Mouse (Mus musculus) midbrain, embryonic 13.5 days (tissue): ENCODE results near the gene Serpina3i. TPM values are rescaled to one million over a fixed set of nuclear protein-coding genes. Genes with fewer than 3 reads are reported as not detected.
"Not testable (repeated sequence)": the region's sequence is repeated elsewhere in the genome, so short reads cannot be mapped to it uniquely, and the experiment has no call there.

Experiments used
- ATAC-seq: fragments of 200-750 bp; cut with Nextera tagmentation; 2 replicates; pipeline ENCODE4 v1.8.0; 2017; ENCODE audit warnings: mild to moderate bottlenecking, moderate TSS enrichment, moderate library complexity
- H3K27ac ChIP-seq: fragments of 300-500 bp; sonication (generic); 2 replicates; pipeline ENCODE4 v1.5.1; 2015; ENCODE audit warnings: inconsistent platforms, mild to moderate bottlenecking, moderate library complexity
- H3K27me3 ChIP-seq: fragments of 300-500 bp; sonication (generic); 2 replicates; pipeline ENCODE4 v1.6.1; 2015; ENCODE audit warnings: mild to moderate bottlenecking, inconsistent platforms
- H3K36me3 ChIP-seq: fragments of 300-500 bp; sonication (generic); 2 replicates; pipeline ENCODE4 v1.6.1; 2015; ENCODE audit warnings: mild to moderate bottlenecking, inconsistent platforms
- H3K4me1 ChIP-seq: fragments of 300-500 bp; sonication (generic); replicated peaks from 2 replicates; pipeline ENCODE4 v1.6.1; 2015; ENCODE audit warnings: inconsistent platforms
- H3K4me2 ChIP-seq: fragments of 300-500 bp; sonication (generic); replicated peaks from 2 replicates; pipeline ENCODE4 v1.6.1; 2015; ENCODE audit warnings: moderate library complexity, mild to moderate bottlenecking, inconsistent platforms
- H3K4me3 ChIP-seq: fragments of 300-500 bp; sonication (generic); replicated peaks from 2 replicates; pipeline ENCODE4 v1.5.1; 2015; ENCODE audit warnings: mild to moderate bottlenecking, inconsistent platforms
- H3K9ac ChIP-seq: fragments of 300-500 bp; sonication (generic); replicated peaks from 2 replicates; pipeline ENCODE4 v1.6.1; 2015; ENCODE audit warnings: mild to moderate bottlenecking, inconsistent platforms
- H3K9me3 ChIP-seq: fragments of 300-500 bp; sonication (generic); 2 replicates; pipeline ENCODE4 v1.6.1; 2016; ENCODE audit warnings: mild to moderate bottlenecking, inconsistent platforms
- WGBS: fragments of 180-500 bp; shearing (Covaris S2); methylation state at CpG from one replicate; pipeline ENCODE4 v1.1.7; 2015; 5-methylcytosine and 5-hydroxymethylcytosine counted together
- polyA plus RNA-seq: library from polyadenylated mRNA; unstranded; fragments of >200 nt; fragmentation: Nextera tagmentation; extraction: Ambion mirVana; gene quantifications from 2 replicates; pipeline ENCODE4 v1.2.1, GENCODE M21; 2015

The Serpina3i gene
- not detected in 2 replicates for polyA plus RNA-seq

DNA sequence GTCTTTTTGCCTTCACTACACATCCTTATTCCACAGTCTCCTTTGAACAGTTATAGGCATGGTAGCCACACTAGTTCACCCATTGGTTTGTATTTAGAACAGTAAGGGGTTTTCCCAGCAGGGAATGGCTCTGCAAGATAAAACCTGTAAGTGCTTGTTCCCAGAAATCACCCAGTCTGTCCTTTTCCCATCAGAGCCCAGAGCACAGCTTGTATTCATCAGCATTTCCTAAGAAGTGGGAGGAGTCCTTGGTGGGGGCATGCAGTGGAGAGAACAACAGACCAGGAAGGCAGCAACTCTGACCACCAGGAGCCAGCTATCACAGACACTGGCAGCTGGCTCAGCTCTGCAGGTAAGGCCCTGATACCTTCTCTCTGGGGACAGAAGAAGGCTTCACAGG lies at the start of gene Serpina3i:
Gene Serpina3i, plus strand, starts transcription at position 260 of the 400 bp plus-strand sequence.
- Histone ChIP-seq H3K4me2 (no peak within 1 kb of the TSS), H3K27ac (no peak within 1 kb of the TSS), H3K4me1 (peaks cover 6% of the 10 kb centered on the region; the same call in 1 of the 2 replicates), H3K9me3 (no peaks in the 10 kb centered on the region), H3K27me3 (no peaks in the 10 kb centered on the region), H3K4me3 (no peak within 1 kb of the TSS), H3K9ac (no peak within 1 kb of the TSS), H3K36me3 (no peaks in the 10 kb centered on the region)
- no peak for ATAC-seq

DNA sequence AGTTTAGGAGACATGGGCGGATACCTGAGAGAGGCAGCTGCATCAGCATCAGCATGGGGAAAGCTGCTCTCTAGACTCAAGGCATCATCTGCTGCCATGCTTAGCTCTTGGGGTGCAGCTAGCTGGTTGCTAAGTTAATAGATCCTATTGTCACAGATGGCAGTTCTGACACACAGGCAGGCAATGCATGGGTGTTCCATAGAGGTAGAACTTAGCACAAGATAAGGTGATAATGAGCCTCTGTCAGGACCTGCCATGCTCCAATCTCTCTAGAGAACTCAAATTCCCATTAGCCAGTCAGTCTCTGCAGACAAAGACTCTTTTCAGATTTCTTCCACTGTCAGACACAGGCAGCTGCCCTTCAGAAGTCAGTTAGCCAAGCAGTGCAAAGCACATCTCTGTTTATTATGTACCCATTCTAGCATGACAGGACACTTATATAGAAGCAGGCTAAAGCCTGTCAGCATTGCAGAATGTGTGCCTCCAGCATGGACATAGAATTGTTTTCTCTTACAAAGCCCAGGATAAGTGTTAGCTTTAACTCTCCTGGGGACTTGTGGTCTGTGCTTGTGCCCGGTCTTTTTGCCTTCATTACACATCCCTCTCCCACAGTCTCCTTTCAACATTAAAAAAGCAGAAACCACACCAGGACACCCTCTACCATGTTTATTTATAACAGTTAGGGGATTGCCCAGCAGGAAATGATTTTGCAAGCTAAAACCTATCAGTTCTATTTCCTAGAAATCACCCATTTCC lies 49.1 kb upstream of the Serpina3i start:
- H3K4me1 ChIP-seq = 0 out of 2 replicates have a peak, but pooled peaks cover 3% of the 10 kb centered on the region
- no peak overlapping the region for H3K9ac ChIP-seq
- no peaks in the 10 kb centered on the region for H3K9me3 ChIP-seq
- no peak overlapping the region for H3K4me3 ChIP-seq
- H3K36me3 ChIP-seq = no peaks in the 10 kb centered on the region
- peak overlapping the region; percentile 8; the same call in 1 of the 2 replicates for H3K27ac ChIP-seq
- H3K4me2 ChIP-seq = no peak overlapping the region
- WGBS = 30% methylated on average over 2 of the region's 2 CpGs
- no peaks in the 10 kb centered on the region for H3K27me3 ChIP-seq
- peak; percentile 77 for ATAC-seq

DNA sequence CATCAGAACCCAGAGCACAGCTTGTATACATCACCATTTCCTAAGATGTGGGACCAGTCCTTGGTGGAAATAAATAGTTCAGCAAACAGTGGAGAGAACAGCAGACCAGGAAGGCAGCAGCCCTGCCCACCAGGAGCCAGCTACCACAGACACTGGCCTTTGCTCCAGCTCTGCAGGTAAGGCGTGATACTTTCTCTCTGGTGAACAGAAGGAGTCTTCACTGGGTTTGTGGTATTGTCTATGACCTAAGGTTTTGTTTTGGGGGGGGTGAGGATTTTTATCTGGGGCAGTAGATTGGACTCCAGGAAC lies 48.5 kb upstream of the Serpina3i start, which contains the start of gene Serpina3f:
Gene Serpina3f, plus strand, starts transcription at position 100 of the 309 bp plus-strand sequence.
- Histone ChIP-seq H3K4me2 (no peak within 1 kb of the TSS), H3K4me1 (0 out of 2 replicates have a peak, but pooled peaks cover 3% of the 10 kb centered on the region), H3K9me3 (no peaks in the 10 kb centered on the region), H3K36me3 (no peaks in the 10 kb centered on the region), H3K4me3 (no peak within 1 kb of the TSS), H3K27ac (peak within 1 kb of the TSS; percentile 8; the same call in 1 of the 2 replicates), H3K27me3 (no peaks in the 10 kb centered on the region), H3K9ac (no peak within 1 kb of the TSS)
- ATAC-seq = no peak
- WGBS = 60% methylated on average over 1 of the region's 1 CpGs

DNA sequence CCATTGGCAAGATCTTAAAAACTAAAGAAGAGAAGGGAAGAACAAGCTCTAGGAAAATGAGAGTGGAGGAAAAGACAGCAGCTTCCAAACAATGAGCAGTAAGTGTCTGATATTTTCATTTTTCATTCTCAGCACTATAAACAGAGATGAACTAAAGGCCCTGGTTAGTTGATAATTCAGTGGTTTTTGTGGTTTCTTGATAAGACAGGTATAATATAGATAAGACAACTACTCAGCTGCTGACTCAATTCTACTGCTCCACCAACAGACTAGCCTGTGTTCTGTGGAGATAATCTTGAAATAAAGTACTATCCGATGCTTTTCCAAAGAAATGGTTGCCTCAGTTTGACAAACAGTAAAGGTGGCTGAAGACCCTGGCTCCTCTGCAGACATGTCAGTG lies 47.7 kb upstream of the Serpina3i start:
- WGBS = 90% methylated on average over 1 of the region's 1 CpGs
- no peak for ATAC-seq
- no peaks in the 10 kb centered on the region for H3K27me3 ChIP-seq
- H3K4me3 ChIP-seq = no peak overlapping the region
- H3K27ac ChIP-seq = no peak overlapping the region
- H3K9me3 ChIP-seq = no peaks in the 10 kb centered on the region
- no peak overlapping the region for H3K9ac ChIP-seq
- 0 out of 2 replicates have a peak, but pooled peaks cover 3% of the 10 kb centered on the region for H3K4me1 ChIP-seq
- no peak overlapping the region for H3K4me2 ChIP-seq
- no peaks in the 10 kb centered on the region for H3K36me3 ChIP-seq

DNA sequence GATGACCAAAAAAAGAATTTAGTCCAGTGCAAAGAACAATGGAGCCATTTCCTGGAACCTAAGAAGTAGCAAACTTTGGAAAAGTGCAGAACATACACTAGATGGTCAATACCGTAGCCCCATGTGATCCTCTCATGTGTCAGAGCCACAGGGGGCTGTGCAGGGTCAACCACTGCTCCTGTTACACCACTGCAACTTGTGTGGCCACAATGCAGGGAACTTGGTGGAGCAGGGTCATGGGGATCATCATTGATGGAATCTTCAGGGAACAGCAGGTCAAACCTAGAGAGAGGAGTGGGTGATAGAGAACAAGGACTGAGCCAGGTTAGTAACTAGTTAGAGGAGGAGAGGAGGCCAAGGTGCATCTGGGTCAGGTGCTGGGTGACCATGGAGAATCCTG lies 41.3 kb upstream of the Serpina3i start:
- WGBS = 92% methylated on average over 1 of the region's 1 CpGs
- Histone ChIP-seq H3K4me2 (no peak overlapping the region), H3K36me3 (no peaks in the 10 kb centered on the region), H3K4me1 (no peaks in the 10 kb centered on the region), H3K27ac (no peak overlapping the region), H3K4me3 (no peak overlapping the region), H3K27me3 (no peaks in the 10 kb centered on the region), H3K9ac (no peak overlapping the region), H3K9me3 (no peaks in the 10 kb centered on the region)
- ATAC-seq = no peak

DNA sequence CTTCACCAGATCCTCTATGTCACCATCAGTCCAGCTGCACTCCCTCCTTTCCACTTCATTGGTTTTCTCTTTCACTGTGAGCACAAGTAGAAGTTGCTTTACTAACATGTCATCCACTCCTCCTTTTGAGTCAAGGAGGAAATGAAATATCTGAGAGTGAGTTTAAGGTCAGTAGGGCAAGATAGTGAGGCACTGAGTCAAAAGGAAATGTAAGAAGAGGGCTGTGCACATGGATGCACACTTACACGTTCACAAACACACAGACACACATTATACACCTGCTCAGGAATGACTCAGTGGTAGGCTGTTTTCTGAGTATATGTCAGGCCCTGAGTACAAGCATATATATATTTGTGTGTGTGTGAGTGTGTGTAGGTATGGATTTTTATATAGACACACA lies 39.2 kb upstream of the Serpina3i start:
- 82% methylated on average over 1 of the region's 1 CpGs for WGBS
- ATAC-seq = no peak
- Histone ChIP-seq H3K4me3 (no peak overlapping the region), H3K27ac (no peak overlapping the region), H3K27me3 (no peaks in the 10 kb centered on the region), H3K9ac (no peak overlapping the region), H3K9me3 (no peaks in the 10 kb centered on the region), H3K4me1 (no peaks in the 10 kb centered on the region), H3K4me2 (no peak overlapping the region), H3K36me3 (no peaks in the 10 kb centered on the region)

DNA sequence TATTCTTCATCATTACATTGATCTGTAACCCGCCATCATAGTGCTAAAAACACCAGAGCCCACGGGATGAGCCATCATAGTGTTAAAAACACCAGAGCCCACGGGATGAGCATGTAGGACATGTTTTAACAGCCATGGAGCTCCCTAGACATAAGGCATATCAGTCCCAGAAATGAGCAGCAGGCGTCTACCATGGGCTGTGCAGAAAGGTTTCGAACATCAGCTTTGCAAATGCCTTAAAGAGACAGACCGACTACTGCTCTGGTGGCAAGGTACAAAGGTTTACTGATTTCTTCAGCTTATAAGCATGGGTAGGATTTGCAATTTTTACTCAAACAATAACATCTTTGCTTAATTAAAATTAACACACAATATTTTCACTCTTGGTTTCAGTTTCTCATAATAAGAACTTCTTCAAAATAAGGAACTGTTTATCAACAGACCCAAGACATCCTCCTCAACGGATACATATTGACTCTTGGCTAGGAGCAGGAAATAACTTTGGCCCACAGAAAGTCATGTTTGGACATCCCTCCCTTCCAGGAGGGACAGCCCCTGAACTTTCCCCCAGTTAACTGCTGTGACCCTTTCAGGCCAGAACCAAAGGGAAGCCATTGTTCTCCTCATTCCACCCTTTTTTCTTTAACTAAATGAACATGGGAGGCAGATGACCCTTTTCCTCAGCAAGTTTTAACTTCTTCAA lies 38.2 kb upstream of the Serpina3i start:
- Histone ChIP-seq H3K9me3 (no peaks in the 10 kb centered on the region), H3K27ac (no peak overlapping the region), H3K4me3 (no peak overlapping the region), H3K36me3 (no peaks in the 10 kb centered on the region), H3K4me2 (no peak overlapping the region), H3K4me1 (no peaks in the 10 kb centered on the region), H3K27me3 (no peaks in the 10 kb centered on the region), H3K9ac (no peak overlapping the region)
- 78% methylated on average over 7 of the region's 7 CpGs for WGBS
- ATAC-seq = no peak

DNA sequence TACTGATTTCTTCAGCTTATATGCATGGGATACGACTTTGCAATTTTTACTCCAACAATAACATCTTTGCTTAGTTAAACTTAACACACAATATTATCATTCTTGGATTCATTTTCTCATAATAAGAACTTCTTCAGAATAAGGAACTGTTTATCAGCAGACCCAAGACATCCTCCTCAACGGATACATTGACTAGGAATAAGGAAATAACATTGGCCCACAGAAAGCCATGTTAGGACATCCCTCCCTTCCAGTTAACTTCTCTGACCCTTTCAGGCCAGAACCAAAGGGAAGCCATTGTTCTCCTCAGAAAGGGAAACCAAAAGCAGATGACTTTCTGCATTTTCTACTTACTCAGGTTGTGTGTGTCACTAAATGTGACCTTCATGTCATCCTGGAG lies 32.2 kb upstream of the Serpina3i start:
- H3K27ac ChIP-seq = no peak overlapping the region
- 77% methylated on average over 2 of the region's 2 CpGs for WGBS
- H3K27me3 ChIP-seq = no peaks in the 10 kb centered on the region
- H3K36me3 ChIP-seq = no peaks in the 10 kb centered on the region
- H3K9ac ChIP-seq = no peak overlapping the region
- ATAC-seq = no peak
- H3K4me3 ChIP-seq = no peak overlapping the region
- H3K4me1 ChIP-seq = no peaks in the 10 kb centered on the region
- no peak overlapping the region for H3K4me2 ChIP-seq
- no peaks in the 10 kb centered on the region for H3K9me3 ChIP-seq

DNA sequence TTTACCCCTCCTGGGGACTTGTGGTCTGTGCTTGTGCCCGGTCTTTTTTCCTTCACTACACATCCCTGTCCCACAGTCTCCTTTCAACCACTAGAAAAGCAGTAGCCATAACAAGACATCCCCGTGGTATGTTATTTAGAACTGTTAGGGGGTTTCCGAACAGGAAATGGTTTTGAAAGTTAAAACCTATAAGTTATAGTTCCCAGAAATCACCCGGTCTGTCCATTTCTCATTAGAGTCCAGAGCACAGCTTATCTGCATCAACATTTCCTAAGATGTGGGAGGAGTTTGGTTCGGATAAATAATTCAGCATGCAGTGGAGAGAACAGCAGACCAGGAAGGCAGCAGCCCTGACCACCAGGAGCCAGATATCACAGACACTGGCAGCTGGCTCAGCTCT lies 27.0 kb upstream of the Serpina3i start, which contains the start of gene Serpina3g:
Gene Serpina3g, plus strand, starts transcription at position 331 of the 400 bp plus-strand sequence.
- Histone ChIP-seq H3K27me3 (no peaks in the 10 kb centered on the region), H3K9ac (no peak within 1 kb of the TSS), H3K9me3 (no peaks in the 10 kb centered on the region), H3K4me2 (no peak within 1 kb of the TSS), H3K4me1 (no peaks in the 10 kb centered on the region), H3K27ac (no peak within 1 kb of the TSS), H3K36me3 (no peaks in the 10 kb centered on the region), H3K4me3 (no peak within 1 kb of the TSS)
- 81% methylated on average over 5 of the region's 5 CpGs for WGBS
- ATAC-seq = no peak

DNA sequence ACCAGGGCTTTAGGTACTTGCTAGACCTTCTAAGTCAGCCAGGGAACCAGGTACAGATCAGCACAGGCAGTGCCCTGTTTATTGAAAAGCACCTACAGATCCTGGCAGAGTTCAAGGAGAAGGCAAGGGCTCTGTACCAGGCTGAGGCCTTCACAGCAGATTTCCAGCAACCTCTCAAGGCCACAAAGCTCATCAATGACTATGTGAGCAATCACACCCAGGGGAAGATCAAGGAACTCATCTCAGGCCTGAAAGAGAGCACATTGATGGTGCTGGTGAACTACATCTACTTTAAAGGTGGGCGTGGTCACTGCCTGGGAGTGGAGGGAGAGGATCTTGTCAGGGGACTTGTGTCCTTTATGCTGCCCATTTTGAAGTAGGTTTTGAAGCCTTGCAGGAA lies 24.9 kb upstream of the Serpina3i start:
- not testable (repeated sequence) for H3K9me3 ChIP-seq, H3K4me3 ChIP-seq, H3K9ac ChIP-seq, H3K4me1 ChIP-seq, ATAC-seq, H3K36me3 ChIP-seq, H3K4me2 ChIP-seq, H3K27me3 ChIP-seq, H3K27ac ChIP-seq
- WGBS = 90% methylated on average over 1 of the region's 1 CpGs

DNA sequence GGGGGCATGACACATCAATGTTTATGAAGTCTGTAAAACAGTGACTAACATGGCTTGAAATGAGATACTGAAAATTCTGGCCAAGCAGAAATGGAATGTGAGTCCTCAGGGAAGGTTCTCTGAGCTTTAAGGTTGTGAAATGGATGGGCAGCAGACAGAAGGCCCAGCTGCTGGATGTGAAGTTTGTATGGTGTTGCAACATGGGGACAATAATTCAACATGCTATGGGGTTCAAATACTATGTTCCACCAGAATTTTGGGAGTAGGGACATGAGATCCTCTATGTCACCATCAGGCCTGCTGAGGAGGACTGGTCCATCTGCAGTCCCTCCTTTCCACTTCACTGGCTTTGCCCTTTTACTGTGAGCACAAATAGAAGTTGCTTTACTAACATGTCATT lies 19.6 kb upstream of the Serpina3i start:
- ATAC-seq = no peak
- no peak overlapping the region for H3K4me2 ChIP-seq
- no peak overlapping the region for H3K27ac ChIP-seq
- H3K27me3 ChIP-seq = no peaks in the 10 kb centered on the region
- H3K4me3 ChIP-seq = no peak overlapping the region
- H3K9ac ChIP-seq = no peak overlapping the region
- peaks cover 16% of the 10 kb centered on the region for H3K4me1 ChIP-seq
- no peaks in the 10 kb centered on the region for H3K36me3 ChIP-seq
- H3K9me3 ChIP-seq = no peaks in the 10 kb centered on the region

DNA sequence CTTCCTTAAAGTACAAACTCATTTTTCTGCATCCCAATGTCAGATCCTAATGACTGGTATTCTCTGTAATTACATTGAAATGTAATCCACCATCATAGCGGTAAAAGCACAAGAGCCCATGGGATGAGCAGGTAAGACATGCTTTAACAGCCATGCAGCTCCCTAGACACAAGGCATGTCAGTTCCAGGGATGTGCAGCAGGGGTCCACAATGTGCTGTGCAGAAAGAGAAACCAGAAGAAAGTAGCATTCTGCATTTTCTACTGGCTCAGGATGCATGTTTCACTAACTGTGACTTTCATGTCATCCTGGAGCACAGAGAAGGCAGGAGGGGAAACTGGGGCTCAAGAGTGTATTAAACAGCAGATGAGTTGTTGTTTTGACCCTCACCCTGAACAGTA lies 17.8 kb upstream of the Serpina3i start:
- H3K4me1 ChIP-seq = peaks cover 18% of the 10 kb centered on the region

More for the DNA sequence above, 17.8 kb upstream of the Serpina3i start:
- no peak for ATAC-seq
- Histone ChIP-seq H3K27ac (no peak overlapping the region), H3K4me2 (no peak overlapping the region), H3K4me3 (no peak overlapping the region), H3K27me3 (no peaks in the 10 kb centered on the region), H3K36me3 (no peaks in the 10 kb centered on the region), H3K9me3 (no peaks in the 10 kb centered on the region), H3K9ac (no peak overlapping the region)
- WGBS = 82% methylated on average over 1 of the region's 1 CpGs
